Mouse (Mus musculus) lung, postnatal 4 days (tissue): ENCODE measurements around the gene Necab2.

Source experiments
- DNase-seq, 2 experiments: peaks; one replicate each; pipeline ENCODE4 v3.0.0; 2021

Gene Necab2

DNA sequence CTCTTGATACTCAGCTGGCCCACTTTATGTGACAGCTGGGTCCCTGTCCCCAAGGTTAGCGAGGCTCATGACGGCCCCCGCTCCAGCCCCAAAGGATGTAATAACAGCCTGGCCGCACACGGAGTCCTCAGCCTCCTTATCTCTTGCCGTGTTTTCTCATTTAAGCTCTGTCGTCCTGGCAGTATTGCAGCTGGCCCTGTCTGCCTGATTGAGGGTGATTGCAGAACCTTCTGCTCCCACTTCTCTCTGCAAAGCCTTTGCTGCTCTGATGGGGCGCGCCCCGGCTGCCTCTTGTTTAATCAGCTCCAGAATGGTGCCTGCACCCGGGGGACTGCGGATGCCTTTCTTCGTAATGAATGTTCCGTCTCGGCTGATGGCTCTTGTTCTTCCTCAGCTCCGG is 13.2 kb downstream of the Necab2 start:
- DNase-seq: no peak

DNA sequence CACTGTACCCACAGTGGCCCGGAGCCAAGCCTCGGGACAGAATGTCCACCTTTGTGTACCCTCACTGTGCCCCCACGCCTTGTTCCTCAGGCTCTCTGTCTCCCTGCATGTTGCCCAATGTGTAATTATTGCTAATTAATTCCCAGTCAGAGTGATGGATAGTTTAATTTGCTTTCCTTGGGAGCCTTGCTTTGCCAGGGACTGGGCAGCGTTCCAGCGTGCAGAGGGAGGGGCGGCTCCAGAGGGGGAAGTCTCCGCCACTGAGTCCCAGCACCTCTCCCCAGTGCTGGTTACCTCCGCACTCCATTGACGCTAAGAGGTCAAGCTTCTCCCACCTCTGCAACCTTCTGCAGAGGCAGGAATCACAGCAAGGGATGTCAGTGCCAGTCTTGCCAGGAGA is 14.8 kb downstream of the Necab2 start:
- DNase-seq: no peak

DNA sequence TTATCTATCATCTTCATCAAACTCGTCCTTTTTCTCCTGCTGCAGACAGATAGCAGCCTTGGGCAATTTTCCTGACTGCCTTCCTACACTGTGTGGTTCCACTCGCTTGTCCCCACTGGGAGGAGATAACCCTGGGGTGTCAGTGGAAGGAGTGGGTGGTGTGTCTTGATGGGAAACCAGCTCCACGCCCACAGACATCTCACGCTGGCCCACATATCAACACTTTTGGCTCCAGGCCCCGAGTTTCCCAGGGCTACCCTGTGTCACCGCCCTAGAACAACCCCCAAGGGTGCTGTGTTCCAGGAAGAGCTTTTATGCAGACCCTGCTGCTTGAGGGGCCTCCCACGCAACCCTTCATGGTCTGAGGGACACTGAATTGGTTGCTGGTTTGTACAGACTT is 17.2 kb downstream of the Necab2 start:
- peak; percentile 21 to 43 for DNase-seq

DNA sequence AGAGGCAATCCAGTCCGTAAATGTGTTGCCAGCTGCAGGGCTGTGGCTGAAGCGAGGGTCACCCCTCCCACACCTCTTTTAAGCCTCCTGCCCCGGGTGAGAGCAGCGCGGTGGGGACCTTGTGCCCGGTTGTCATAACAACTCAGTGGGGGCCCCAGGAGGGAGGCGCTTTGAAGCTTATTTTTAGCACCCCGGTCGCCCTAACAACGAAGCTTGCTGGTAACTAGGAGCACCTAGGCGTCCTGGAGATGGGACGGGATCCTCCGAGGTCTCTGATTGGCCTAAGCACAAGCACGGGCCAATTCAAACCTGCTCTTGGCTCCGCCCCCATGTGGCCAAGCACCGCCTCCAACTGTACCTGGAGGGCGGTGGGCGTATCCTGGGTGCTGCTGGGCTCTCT is 19.6 kb downstream of the Necab2 start:
- peak in 1 of 2 experiments; percentile 43 for DNase-seq

DNA sequence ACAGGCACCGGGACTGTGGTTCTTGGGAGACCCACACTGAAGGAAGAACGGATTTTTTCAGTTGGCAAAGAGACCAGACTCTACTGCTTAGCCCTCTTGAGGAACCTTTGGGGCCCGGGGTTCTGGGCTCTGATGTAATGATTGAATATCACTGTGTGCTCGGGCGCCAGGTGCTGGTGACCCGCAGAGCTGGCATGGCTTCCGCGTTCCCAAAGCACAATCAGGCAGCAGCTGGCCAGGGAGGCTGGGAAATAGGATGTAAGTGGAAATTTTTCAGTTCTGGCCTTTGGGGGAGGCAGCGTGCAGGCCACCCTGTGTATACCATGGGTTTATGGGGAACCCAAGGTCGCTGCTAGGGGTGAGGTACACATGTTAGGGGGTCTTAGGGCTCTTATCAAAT is 20.3 kb downstream of the Necab2 start:
- DNase-seq: no peak

DNA sequence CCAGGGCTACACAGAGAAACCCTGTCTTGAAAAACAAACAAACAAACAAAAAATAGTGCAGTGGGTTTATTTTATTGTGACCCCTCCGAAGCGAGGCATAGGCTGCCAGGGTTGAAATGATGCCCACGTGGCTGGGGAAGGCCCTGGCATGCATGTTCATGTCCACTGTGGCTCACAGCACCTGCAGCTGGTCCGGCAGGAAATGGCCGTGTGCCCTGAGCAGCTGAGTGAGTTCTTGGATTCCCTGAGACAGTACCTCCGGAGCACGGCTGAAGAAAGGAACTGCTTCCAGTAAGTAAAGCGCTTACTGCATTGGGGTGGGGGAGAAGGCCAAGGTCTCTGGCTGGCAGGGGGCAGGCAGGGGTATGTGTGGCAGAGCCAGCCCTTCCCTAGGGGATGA is 21.6 kb downstream of the Necab2 start:
- DNase-seq: no peak

DNA sequence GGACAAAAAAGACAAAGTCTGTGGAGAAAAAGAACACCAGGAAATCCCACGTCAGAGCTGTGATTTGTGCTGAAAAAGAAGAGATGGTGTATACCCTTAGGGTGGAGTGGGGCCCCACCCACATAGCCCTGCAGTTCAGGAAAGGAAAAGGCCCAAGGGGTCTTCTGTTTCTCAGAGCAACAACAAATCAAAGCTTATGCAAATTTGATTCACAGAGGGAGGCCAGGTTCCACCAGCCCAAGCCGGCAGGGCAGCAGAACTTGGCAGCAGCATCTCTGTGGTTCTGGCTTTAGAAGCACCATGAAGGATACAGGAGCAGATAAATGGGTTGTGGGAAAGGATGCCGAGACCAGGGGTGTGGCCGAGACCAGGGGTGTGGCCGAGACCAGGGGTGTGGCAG is 32.2 kb downstream of the Necab2 start:
- DNase-seq: no peak

DNA sequence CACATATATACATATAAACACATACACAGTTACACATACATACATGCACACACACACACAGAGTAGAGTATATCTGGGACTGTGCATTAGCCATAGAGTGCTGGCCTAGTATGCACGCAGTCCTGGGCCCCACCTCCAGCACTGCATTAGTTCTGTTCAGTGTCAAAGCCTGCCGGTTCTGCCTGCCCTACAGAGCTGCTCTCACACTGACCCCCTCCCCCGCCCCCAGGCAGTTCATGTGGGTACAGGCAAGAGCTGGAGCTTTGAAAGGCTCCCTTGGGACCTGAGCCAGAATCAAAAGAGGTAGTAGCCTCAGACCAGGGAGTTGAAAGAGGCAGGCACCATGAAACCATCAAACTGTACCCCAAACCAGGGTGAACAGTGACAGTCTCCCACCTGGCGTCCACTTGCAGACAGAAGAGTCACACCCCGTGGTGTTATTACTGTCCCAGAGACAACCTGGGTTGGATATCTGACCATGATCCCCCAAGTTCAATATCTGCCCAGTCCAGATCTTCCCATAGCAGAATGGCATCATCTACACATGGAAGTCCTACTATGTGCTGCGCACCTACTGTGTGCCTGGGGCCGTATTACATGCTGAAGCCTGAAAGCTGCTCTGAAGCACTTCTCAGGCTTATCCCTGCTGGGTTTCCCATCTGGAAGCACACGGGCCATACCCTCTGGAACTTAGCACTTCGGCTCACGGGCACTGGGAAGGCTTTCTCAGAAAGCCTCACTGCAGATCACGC is 37.8 kb downstream of the Necab2 start:
- no peak for DNase-seq

DNA sequence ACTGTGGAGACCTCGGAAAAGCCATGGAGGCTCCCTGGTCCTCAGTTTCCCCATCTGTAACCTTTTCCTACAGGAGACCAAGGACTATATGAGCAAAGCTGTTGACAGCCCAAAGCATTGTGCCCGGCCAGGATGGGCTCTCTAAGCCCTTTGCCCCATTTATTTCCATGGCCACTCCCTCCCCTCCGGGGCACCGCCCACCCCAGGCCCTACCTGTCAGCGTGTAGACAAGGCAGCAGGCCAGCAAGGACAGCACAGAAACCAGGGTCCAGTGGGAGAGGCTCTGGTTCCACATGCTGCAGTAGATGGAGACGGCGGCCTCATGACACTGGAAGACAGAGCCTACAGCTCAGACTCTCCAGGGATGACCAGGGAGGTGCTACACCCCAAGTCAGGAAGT is 40.6 kb downstream of the Necab2 start:
- no peak for DNase-seq

DNA sequence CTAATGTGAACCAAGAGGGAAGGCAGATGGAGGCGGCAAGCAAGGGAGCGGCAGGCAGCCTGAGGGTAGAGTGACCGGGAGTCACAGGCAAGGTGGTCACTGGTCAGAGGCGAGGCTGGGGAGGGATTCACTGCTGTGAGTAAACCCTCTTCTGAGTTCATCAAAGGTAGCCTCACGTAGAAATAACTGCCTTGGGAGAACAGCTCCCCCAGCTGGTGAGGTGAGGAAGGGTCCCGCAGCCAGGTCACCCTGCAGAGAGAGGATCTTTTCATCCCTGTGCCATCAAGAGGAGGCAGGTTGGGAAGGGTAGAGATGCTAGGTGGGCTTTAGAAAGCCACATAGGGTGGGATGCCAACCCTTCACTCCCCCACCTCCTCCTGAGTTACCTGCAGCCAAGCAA is 50.3 kb downstream of the Necab2 start:
- peak; percentile 40 to 60 for DNase-seq

DNA sequence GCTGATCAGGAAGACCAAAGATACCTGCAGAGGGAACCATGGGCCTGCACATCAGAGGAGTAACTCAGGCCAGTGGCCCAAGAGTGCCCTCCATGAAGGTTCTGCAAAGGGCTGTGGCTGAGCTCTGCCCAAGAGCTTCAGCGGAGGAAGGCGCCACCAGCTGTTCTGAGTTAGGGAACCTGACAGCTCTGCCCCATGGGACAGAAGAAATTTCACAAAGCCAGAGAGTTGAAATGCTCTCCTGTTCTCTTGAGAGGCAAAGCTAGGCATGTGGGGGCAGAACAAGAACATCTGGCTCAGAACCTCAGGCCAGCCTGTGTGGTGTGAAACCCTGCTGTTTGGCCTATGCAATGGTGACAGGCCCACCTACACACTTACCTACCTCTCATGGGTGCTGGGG is 53.3 kb downstream of the Necab2 start:
- no peak for DNase-seq

DNA sequence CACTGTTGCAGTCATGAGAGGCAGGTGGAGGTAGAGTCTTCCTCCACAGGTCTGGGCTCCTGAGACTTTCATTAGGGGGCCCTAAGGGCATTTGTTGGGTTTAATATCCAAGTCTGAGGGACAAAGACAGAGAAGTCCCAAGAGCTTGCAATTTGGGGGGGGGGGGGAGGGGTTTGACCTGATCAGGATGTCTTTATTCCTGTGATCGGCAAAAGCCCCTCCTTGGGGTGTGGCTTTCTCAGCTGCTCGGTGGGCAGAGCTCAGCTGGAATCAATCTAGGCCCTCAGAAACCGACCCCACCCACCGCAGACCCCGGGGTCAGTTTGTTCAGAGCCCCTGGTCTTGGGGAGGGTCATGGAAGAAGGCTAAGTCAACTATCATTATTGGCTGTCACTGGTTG is 55.1 kb downstream of the Necab2 start, which contains the start of gene Slc38a8:
Gene Slc38a8 (minus strand): TSS at position 101 of the 400 bp plus-strand sequence.
- no peak for DNase-seq

DNA sequence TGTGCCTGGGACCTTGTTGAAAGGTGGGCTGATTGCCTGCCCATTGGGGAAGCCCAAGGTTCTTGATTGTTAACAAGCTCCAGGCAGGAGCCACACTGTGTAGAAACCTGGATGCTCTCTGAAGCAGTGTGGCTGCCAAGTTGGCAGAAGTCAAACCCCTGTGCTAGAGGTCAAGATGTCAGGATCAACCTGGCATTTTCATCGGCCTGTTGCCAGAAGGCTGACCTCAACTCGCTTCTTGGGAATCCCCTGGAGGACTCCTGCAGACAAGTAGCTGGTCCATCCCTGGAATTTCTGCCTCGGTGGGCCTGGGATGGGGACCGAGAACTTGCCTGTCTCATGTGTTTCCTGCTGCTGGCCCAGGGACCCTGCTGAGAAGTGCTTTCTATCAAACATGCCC is 55.6 kb downstream of the Necab2 start:
- no peak for DNase-seq

DNA sequence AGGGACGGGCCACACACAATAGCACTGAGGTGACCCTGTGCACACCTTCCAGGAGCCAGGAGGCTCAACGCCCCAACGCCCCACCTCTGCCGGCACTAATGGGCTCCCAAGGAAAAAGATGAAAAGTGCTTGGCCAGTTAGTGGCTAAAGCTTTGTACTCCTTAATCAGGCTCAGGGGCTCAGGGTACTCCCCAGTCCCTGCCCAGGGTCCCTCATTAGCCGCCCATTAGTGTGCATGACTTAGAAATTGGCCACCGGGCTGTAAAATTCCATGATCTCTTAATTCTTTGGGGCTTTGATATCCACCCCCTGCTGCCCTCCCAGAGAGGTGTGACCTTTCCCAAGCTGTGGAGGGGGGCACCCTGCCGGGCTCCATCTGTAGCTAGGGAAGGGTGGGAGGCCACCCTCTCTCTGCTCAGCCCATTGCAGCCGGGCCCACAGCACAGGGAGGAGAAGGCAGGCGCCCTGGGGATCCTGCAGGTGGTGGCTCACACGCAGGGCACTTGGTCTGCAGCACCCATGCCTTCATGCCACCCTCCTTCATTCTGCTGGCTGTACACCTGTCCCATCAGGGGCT is 56.8 kb downstream of the Necab2 start:
- no peak for DNase-seq

DNA sequence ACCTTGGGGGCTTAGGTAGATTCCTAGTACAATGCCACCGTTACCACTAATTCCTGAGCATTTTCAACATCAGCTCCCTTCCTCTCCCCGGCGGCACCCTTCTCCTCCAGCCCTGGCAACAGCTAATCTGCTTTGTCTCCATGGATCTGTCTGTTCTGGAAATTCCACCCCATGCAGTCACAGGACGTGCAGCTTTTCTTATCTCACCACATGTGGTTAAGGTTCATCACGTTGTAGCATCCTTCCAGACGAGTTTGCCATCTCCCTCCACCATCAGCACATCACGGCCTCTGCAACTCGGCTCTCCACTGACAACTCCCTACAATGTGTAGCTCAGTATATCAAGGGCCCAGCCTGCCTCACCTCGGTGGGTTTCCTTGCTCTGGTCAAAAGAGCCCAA is 59.0 kb downstream of the Necab2 start:
- DNase-seq: no peak

DNA sequence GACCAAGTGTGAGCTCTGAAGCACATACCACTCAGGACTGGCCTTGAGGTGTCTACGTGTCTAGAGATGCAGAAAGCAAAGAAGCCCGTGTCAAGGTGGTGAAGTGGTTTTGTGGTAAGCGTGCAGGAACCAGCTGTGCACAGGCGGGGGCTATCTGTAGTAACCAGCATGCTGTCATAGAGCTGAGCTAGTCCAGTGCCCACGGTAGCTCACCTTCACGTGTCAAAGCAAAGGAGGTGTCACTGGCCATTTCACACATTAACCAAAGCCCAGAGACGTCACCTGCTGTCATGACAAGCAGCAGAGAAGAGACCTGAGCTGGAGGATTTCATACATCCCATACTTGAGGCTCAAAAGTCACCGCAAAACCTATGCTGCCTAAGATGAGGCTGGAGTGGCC is 59.6 kb downstream of the Necab2 start:
- DNase-seq: no peak

DNA sequence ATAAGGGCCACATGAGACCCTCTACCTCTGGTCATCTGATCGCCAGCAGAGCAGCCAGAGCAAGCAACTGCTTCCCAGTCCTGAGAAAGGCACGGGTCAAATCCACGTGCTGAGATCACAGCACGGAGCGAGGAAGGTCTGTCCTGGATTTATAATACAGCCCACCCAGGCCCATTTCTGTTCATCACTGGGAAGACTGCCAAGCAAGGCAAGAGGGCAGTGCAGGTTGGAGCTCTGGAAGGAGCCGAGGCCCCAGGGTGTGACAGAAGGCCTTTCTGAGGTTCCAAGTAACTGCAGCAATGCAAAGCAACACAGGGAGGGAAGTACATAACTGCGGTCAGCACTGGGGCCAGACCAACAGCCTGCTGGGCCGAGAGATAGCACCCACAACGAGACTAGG is 64.0 kb downstream of the Necab2 start:
- no peak for DNase-seq

DNA sequence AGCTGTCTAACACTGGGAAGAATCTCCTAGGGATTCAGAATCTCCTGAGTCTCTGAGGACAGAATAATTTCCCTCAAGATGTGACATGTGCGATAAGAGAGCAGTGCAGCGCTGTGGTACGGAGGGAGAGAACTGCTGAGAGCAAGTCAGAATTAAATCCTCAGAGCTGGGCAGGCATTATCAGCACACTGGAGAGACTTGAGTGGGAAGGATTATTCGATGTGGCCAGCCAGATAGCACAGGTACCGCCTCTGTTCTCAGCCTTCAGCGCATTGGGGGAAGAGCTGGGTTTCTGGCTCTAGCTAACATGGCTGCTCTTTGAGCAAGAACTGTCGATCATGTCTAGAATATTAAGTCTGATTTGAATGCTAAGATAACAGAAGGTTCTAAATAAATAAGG is 65.2 kb downstream of the Necab2 start:
- no peak for DNase-seq

DNA sequence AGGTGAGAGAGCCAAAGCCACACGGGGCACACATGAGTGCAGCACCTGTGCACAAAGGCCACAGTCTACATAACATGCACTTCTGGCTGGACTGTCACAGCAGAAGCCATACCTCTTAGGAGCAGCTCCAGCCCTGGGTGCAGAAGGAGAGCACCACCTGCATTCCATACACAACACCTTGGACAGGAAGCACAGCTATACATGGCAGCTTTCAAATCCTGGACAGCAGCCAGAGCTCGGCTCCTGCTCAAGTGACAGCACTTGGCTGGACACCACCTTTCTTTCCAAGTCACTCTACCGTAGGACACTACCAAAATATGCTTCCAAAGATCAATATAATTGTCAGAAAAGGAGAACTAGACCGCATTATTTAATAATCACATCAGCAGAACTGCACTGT is 66.9 kb downstream of the Necab2 start:
- no peak for DNase-seq

DNA sequence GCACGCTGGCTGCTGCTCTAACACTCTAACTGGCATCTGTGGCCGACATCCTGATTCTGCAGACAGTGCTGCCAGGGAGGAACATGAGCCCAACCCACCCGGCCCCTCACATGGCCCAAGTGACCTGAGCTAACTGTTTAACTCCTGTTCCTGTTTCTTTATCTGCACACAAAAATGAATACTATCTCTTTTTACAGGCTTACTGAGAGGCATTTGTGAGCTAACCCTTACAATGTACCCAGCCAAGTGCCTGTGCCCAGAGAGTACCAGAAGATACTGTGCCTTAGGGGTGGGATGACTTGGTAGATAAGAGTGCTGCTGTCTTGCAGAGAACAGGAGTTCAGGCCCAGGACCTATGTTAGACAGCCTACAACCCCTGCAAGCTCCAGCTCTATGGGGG is 68.4 kb downstream of the Necab2 start:
- no peak for DNase-seq

DNA sequence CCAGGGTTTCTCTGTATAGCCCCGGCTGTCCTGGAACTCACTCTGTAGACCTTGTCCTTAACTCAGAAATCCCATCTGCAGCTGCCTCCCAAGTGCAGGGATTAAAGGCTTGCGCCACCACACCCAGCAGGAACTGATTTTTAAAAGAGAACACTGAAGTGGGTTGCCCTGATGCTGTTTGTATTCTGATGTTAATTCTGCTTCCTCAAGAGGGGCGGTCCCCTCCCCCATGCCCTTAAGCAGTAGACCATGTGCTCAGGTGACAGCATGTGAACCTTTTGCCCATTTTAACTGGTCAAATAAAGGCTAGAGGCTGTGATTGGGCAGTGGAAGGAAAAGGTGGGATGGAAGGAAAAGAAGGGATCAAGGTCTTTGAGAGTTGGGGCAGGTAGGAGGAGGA is 69.2 kb downstream of the Necab2 start:
- no peak for DNase-seq

DNA sequence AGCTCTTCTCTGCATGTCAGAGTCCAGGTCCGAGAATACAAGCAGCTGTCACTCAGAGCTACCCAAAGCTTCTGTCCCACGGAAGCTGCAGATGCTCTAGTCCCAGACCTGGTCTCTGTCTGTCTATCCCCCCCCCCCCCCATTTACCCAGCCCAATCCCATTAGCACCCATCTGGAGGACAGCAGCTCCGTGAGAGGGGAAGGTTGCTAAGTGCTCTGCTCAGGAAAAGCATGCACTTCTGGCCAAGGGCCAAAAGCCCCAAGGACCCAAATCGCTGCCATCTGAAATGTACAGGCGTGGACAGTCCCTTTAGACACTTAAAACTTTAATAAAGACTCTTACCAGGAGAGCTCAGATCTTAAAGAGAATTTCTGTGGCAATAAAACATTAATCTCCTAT is 70.2 kb downstream of the Necab2 start:
- no peak for DNase-seq

DNA sequence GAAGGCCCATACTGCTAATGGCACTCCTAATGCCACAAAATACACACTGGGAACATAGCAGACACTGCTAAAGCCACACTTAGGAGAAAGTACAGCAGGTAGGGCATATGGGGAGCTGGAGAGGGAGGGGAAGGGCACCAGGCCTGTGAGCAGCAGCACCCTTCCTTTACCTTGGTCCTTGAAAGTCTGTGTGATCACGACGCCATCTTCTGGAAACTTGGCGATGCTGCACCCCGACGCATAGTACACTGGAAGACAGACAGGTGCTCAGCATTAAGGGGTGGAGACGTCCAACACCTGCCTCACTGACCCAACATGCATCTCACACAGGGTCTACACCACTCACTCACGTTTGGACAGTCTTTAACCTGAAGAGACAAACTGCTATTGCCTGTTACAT is 73.6 kb downstream of the Necab2 start:
- DNase-seq: no peak
